Mouse (Mus musculus) T-cell, adult 2 months (primary cell): ENCODE data around the gene Rfx2.

ENCODE experiments used
- DNase-seq: peaks from one replicate; pipeline ENCODE4 v3.0.0; 2022; ENCODE audit warnings: low spot score

Rfx2 gene

GRCm38 (mm10) chr17:56753452-56753851, 77.4 kb downstream of the Rfx2 start:
- DNase-seq: no peak

- DNase-seq: no peak
Observed at GRCm38 (mm10) chr17:56751404-56752072, 79.3 kb downstream of the Rfx2 start.

GRCm38 (mm10) chr17:56744173-56744572, 86.6 kb downstream of the Rfx2 start:
- no peak for DNase-seq

GRCm38 (mm10) chr17:56740788-56741160, 90.0 kb downstream of the Rfx2 start:
- DNase-seq: no peak

GRCm38 (mm10) chr17:56740118-56740787, 90.6 kb downstream of the Rfx2 start:
- DNase-seq: no peak

- DNase-seq: no peak
Observed at GRCm38 (mm10) chr17:56738221-56738620, 92.6 kb downstream of the Rfx2 start.

- no peak for DNase-seq
Observed at GRCm38 (mm10) chr17:56736534-56736933, 94.3 kb downstream of the Rfx2 start.

GRCm38 (mm10) chr17:56729656-56730055, 101.2 kb downstream of the Rfx2 start:
- no peak for DNase-seq

GRCm38 (mm10) chr17:56729151-56729550, 101.7 kb downstream of the Rfx2 start:
- DNase-seq: no peak

- no peak for DNase-seq
Observed at GRCm38 (mm10) chr17:56728117-56728516, 102.7 kb downstream of the Rfx2 start.

- no peak for DNase-seq
Observed at GRCm38 (mm10) chr17:56727659-56728058, 103.2 kb downstream of the Rfx2 start.

- DNase-seq: no peak
Observed at GRCm38 (mm10) chr17:56727029-56727649, 103.7 kb downstream of the Rfx2 start.
